Mouse (Mus musculus) testis, adult 2 months (tissue): Measurements from ENCODE around the gene Nol4l. TPM values are rescaled to one million over a fixed set of nuclear protein-coding genes. Genes with fewer than 3 reads are reported as not detected.
"Not testable (repeated sequence)": the region's sequence is repeated elsewhere in the genome, so short reads cannot be mapped to it uniquely, and the experiment has no call there.

ENCODE experiments used
- H3K27ac ChIP-seq: fragments of 200-500 bp; 2 replicates; pipeline ENCODE4 v1.5.1; 2012; ENCODE audit warnings: low read depth, low read length; ENCODE audit not compliant: control insufficient read depth, insufficient read depth
- H3K27me3 ChIP-seq: fragments of 200-500 bp; 2 replicates; pipeline ENCODE4 v1.6.1; 2012; ENCODE audit warnings: mild to moderate bottlenecking, low read length, moderate library complexity; ENCODE audit not compliant: control insufficient read depth, insufficient read depth
- H3K36me3 ChIP-seq: fragments of 200-500 bp; 2 replicates; pipeline ENCODE4 v1.6.1; 2012; ENCODE audit warnings: mild to moderate bottlenecking, low read length; ENCODE audit not compliant: control insufficient read depth, insufficient read depth
- H3K4me1 ChIP-seq: fragments of 200-500 bp; 2 replicates; pipeline ENCODE4 v1.6.1; 2012; ENCODE audit warnings: low read length; ENCODE audit not compliant: control insufficient read depth, insufficient read depth
- H3K4me3 ChIP-seq: fragments of 200-500 bp; 2 replicates; pipeline ENCODE4 v1.5.1; 2012; ENCODE audit warnings: low read depth, mild to moderate bottlenecking, low read length, moderate library complexity, mixed read lengths; ENCODE audit not compliant: control insufficient read depth
- CTCF ChIP-seq: fragments of 200-500 bp; IDR thresholded peaks from 2 replicates; pipeline ENCODE4 v1.5.1; 2012; ENCODE audit warnings: low read depth, mild to moderate bottlenecking, inconsistent platforms, low read length, moderate library complexity; ENCODE audit not compliant: control insufficient read depth, insufficient read depth, insufficient replicate concordance
- POLR2A ChIP-seq: fragments of 200-500 bp; IDR thresholded peaks from 2 replicates; pipeline ENCODE4 v1.6.1; 2012; ENCODE audit warnings: low read depth, mild to moderate bottlenecking, inconsistent platforms, low read length, moderate library complexity; ENCODE audit not compliant: control insufficient read depth
- polyA plus RNA-seq: library from polyadenylated mRNA; depleted of rRNA; stranded (reverse); fragments of >200 nt; gene quantifications from 2 replicates; pipeline ENCODE4 v1.2.3, GENCODE M21; 2012

Nol4l gene
- polyA plus RNA-seq, 1 experiment: 241 TPM

- TF ChIP-seq POLR2A (no peak), CTCF (no peak)
- Histone ChIP-seq H3K27me3 (no peaks in the 10 kb centered on the region), H3K4me3 (no peak overlapping the region), H3K27ac (no peak overlapping the region), H3K4me1 (peaks cover 18% of the 10 kb centered on the region), H3K36me3 (no peaks in the 10 kb centered on the region)
Measured at GRCm38 (mm10) chr2:153495818-153496217, 34.0 kb downstream of the Nol4l start.

- H3K4me3 ChIP-seq, H3K27ac ChIP-seq, H3K36me3 ChIP-seq, H3K27me3 ChIP-seq: not testable (repeated sequence)
- H3K4me1 ChIP-seq: peaks cover 18% of the 10 kb centered on the region
Measured at GRCm38 (mm10) chr2:153495391-153495790, 34.4 kb downstream of the Nol4l start.

GRCm38 (mm10) chr2:153494293-153494811, 35.4 kb downstream of the Nol4l start:
- no peak for TF ChIP-seq CTCF
- no peak for TF ChIP-seq POLR2A
- peak overlapping the region; percentile 20; the same call in 1 of the 2 replicates for H3K4me3 ChIP-seq
- H3K36me3 ChIP-seq: no peaks in the 10 kb centered on the region
- peak overlapping the region; percentile 80 for H3K27ac ChIP-seq
- H3K4me1 ChIP-seq: peaks cover 18% of the 10 kb centered on the region
- H3K27me3 ChIP-seq: no peaks in the 10 kb centered on the region

DNA sequence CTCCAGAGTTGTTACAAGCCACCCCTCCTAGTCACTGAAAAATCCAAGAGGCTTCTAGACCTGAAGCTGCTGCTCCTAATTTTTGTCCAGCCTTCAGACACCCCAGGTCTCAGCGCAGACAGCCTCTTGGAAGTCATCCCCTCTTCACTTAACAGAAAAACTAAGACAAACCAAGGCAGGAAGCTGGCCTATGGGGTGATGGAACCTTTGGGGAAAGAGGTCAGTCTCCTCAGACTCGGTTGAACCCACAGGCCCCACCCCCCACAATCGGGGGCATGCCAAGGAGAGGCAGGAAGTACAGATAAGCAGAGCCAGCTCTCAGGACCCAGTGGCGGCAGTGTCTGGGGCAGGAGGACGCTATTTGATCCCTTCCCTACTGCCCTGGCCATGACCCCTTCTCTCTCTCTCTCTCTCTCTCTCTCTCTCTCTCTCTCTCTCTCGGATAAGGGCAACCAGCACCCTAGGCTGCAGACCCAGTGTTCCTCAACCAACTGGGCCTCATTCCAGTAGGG, 35.9 kb downstream of the Nol4l start:
- Histone ChIP-seq H3K27ac (peak overlapping the region; percentile 80), H3K36me3 (no peaks in the 10 kb centered on the region), H3K27me3 (no peaks in the 10 kb centered on the region), H3K4me1 (peaks cover 18% of the 10 kb centered on the region), H3K4me3 (peak overlapping the region; percentile 91)
- TF ChIP-seq CTCF: no peak
- no peak for TF ChIP-seq POLR2A

GRCm38 (mm10) chr2:153493393-153493731, 36.4 kb downstream of the Nol4l start:
- Histone ChIP-seq H3K27me3 (no peaks in the 10 kb centered on the region), H3K27ac (peak overlapping the region; percentile 80), H3K36me3 (no peaks in the 10 kb centered on the region), H3K4me1 (peaks cover 18% of the 10 kb centered on the region), H3K4me3 (peak overlapping the region; percentile 91)
- TF ChIP-seq POLR2A (no peak), CTCF (no peak)

DNA sequence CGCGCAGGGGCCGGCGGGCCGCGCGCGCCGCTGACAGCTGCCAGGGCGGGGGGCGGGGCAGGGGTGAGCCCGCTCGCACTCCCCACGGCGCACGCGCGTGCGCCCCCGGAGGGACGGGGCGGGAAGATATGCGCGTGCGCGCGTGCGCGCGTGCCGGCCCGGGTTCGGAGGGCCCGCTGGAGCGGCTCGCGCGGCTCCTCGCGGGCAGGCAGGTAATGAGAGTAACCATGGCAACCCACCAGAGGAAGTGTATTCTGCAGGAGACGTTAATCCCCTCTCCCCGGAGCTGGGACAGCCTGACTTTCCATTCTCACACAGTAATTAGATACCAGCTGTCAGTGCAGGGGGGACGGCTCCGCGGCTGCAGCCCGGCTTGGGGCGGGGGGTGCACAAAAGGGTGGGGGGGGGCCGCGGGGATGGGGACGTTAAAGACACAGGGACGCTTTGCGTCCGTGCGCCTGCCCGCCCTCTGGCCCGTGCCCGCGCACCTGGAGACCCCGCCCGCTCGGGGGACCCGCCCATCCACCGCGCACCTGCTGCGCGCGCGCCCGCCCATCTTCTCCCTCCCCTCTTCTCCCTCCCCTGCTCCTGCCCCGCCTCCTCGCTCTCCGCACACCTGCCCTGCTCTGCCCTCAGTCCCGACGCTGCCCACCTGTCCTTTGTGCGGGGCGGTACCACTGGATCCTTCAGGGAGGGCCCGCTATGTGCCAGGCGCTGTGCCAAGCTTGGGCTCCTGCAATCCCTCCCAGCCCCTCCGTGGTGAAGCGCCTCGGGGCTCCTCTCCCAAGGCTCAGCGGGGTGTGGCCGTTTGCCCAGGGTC, 37.0 kb downstream of the Nol4l start, which contains the start of gene 4930404H24Rik:
Gene 4930404H24Rik (plus strand): TSS at position 218 of the 820 bp plus-strand sequence.
- Histone ChIP-seq H3K36me3 (no peaks in the 10 kb centered on the region), H3K27me3 (no peaks in the 10 kb centered on the region), H3K27ac (peak within 1 kb of the TSS; percentile 94), H3K4me1 (peaks cover 18% of the 10 kb centered on the region), H3K4me3 (peak within 1 kb of the TSS; percentile 95)
- TF ChIP-seq POLR2A (no peak), CTCF (no peak)

- no peaks in the 10 kb centered on the region for H3K36me3 ChIP-seq
- no peak; the same call in 1 of the 2 replicates for TF ChIP-seq POLR2A
- TF ChIP-seq CTCF: no peak
- no peaks in the 10 kb centered on the region for H3K27me3 ChIP-seq
- H3K27ac ChIP-seq: peak overlapping the region; percentile 94
- H3K4me1 ChIP-seq: peaks cover 18% of the 10 kb centered on the region
- H3K4me3 ChIP-seq: peak overlapping the region; percentile 95
Measured at GRCm38 (mm10) chr2:153492179-153492517, 37.6 kb downstream of the Nol4l start.
